Mouse (Mus musculus): ENCODE measurements at regions not wholly inside any gene's neighbourhood (a gene's known extent, or its start where the extent isn't known, plus 50 kb on each side); places are given as distances from the start of the nearest gene placed in this dataset.
A peak's percentile ranks its signal among the peaks of the same experiment; 100 is the strongest.

DNA sequence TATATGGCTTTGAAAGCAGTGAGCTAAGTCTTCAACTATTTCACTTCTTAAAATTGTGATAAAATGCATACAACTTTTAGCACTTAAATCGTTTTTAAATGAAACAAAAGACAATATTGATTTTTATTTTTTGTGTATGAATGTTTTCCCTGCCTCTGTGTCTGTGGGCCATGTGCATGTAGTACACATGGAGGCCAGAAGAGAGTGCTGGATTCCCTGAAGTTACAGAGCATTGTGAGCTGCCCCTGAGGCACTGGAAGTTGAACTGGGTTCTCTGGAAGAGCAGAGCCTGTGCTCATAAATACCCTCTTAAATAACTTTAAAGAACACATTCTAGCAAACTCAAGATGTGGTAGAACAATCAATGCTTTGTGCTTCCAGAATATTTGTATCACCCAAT, 61.8 kb upstream of the Gm6812 start:
- DNase-seq (ENCODE audit: low read depth, low spot score), result no peak

DNA sequence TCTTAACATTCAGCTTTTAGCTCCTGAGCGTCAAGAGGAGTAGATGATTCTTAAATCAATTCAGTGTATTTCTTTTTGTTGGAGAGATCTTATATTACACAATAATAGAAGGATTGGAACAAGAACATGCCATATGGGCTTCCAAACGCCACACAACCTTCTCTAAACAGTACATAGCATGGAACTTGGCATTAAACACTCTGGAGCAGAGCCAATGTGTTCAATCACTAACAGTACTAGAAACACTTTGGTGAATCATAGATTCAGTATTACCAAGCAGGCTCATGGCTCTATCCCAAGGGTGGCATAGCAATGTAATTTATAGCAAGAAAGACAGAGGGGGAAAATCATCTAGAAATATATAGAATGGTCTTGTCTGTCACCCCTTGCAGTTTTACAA, 60.4 kb upstream of the Gm6812 start:
- peak; percentile 23 for DNase-seq (ENCODE audit: low read depth, low spot score)

- no peak for DNase-seq (ENCODE audit: low read depth, low spot score)
These were observed 57.9 kb upstream of the Gm6812 start for GRCm38 (mm10) chrX:68950730-68951129.

- DNase-seq (ENCODE audit: low read depth, low spot score), result peak; percentile 32
These were observed 52.9 kb upstream of the Gm6812 start for GRCm38 (mm10) chrX:68945741-68946140.
